In genomic region chr16:31781015-31781414, GRCm38 (mm10) we compare ENCODE assay signal across 21 mouse cellular contexts.
DNase-seq lines count a peak whose midpoint lies in the region; ATAC-seq and TF ChIP-seq lines count a peak whose summit lies in the region.
"Had no signal": no experiment of that assay in that cellular context is flagged by ENCODE, and none has a peak within 500 bp of the region (broad histone marks: within the 10 kb centered on the region; RNA-seq: fewer than 3 reads in every experiment).

No protein-coding gene starts in this region.

- no peak overlapping the region for H3K4me2 ChIP-seq in heart, postnatal 0 days (ENCODE audit: low read depth, low read length)
- no peak overlapping the region for H3K4me2 ChIP-seq in lung, embryonic 14.5 days
- H3K4me2 ChIP-seq: embryonic facial prominence, embryonic 15.5 days; heart, embryonic 12.5 days; hindbrain, embryonic 14.5 days; limb, embryonic 12.5 days; liver, embryonic 12.5 days; midbrain, embryonic 13.5 days had no signal

- 35% methylated on average over 6 of the region's 6 CpGs for WGBS in heart, postnatal 0 days
- 56% methylated on average over 6 of the region's 6 CpGs for WGBS in lung, embryonic 14.5 days

- no peaks in the 10 kb centered on the region for H3K4me1 ChIP-seq in heart, postnatal 0 days (ENCODE audit: control insufficient read depth, insufficient read depth)
- no peaks in the 10 kb centered on the region for H3K4me1 ChIP-seq in lung, embryonic 14.5 days (ENCODE audit: insufficient read depth)
- H3K4me1 ChIP-seq: embryonic facial prominence, embryonic 15.5 days; heart, embryonic 12.5 days; liver, embryonic 12.5 days; midbrain, embryonic 13.5 days had no signal

- TF ChIP-seq EP300 in heart, postnatal 0 days (IDR thresholded peaks at IDR 0.05; ENCODE audit: low read depth) = no peak

- no peak overlapping the region for H3K27ac ChIP-seq in heart, postnatal 0 days (ENCODE audit: low read depth)
- no peak overlapping the region for H3K27ac ChIP-seq in lung, embryonic 14.5 days (ENCODE audit: low read depth)
- H3K27ac ChIP-seq: embryonic facial prominence, embryonic 15.5 days; gastrocnemius, adult 2 months; hindbrain, embryonic 14.5 days; limb, embryonic 12.5 days; liver, embryonic 12.5 days; midbrain, embryonic 13.5 days had no signal

- 0 out of 2 replicates have a peak, but pooled peaks cover 3% of the 10 kb centered on the region for H3K36me3 ChIP-seq in heart, postnatal 0 days (replicated peaks; ENCODE audit: control insufficient read depth, insufficient read depth, low read length)
- no peaks in the 10 kb centered on the region for H3K36me3 ChIP-seq in lung, embryonic 14.5 days (ENCODE audit: insufficient read depth)
- H3K36me3 ChIP-seq: midbrain, embryonic 13.5 days had no signal

- no peaks in the 10 kb centered on the region for H3K9me3 ChIP-seq in heart, postnatal 0 days (replicated peaks; ENCODE audit: control insufficient read depth, low read length)
- H3K9me3 ChIP-seq in lung, embryonic 14.5 days (ENCODE audit: low read depth, low read length) = no peaks in the 10 kb centered on the region
- H3K9me3 ChIP-seq: embryonic facial prominence, embryonic 15.5 days; heart, embryonic 12.5 days; limb, embryonic 12.5 days; liver, embryonic 12.5 days; midbrain, embryonic 13.5 days had no signal

- no peak for TF ChIP-seq CTCF in heart, postnatal 0 days (IDR thresholded peaks at IDR 0.05; ENCODE audit: low read depth)
- TF ChIP-seq CTCF in lung, embryonic 14.5 days (IDR thresholded peaks at IDR 0.05; ENCODE audit: low read depth) = no peak

- peak; percentile 26 to 27 for DNase-seq in cerebellum, postnatal 14 days
- no peak for DNase-seq in cerebellum, adult 9-10 months
- peak; percentile 26 for DNase-seq in heart, postnatal 0 days (ENCODE audit: low spot score)
- no peak for DNase-seq in heart, adult 8-10 months (ENCODE audit: low spot score)
- DNase-seq in lung, embryonic 14.5 days = peak; percentile 41
- DNase-seq in lung, adult 18-20 months = no peak
- no peak for DNase-seq in gastrocnemius, adult 18-20 months (ENCODE audit: low spot score)
- DNase-seq: adrenal gland, postnatal 36 days; embryo, embryonic 11 days; gastrocnemius, adult 2 months; kidney, adult 8-10 months; kidney, postnatal 14 days; lung, adult 2 months had no signal

- no peak overlapping the region for H3K4me3 ChIP-seq in heart, postnatal 0 days (ENCODE audit: low read depth, low read length)
- no peak overlapping the region for H3K4me3 ChIP-seq in lung, embryonic 14.5 days (ENCODE audit: low read depth, low read length)
- H3K4me3 ChIP-seq: embryonic facial prominence, embryonic 15.5 days; gastrocnemius, adult 2 months; heart, embryonic 12.5 days; limb, embryonic 12.5 days; liver, embryonic 12.5 days; midbrain, embryonic 13.5 days had no signal

- no peak overlapping the region for H3K9ac ChIP-seq in heart, postnatal 0 days (replicated peaks; ENCODE audit: low read depth, low read length)
- H3K9ac ChIP-seq in lung, embryonic 14.5 days = no peak overlapping the region
- H3K9ac ChIP-seq: embryonic facial prominence, embryonic 15.5 days; heart, embryonic 12.5 days; hindbrain, embryonic 14.5 days; limb, embryonic 12.5 days; liver, embryonic 12.5 days; midbrain, embryonic 13.5 days had no signal

- no peaks in the 10 kb centered on the region for H3K27me3 ChIP-seq in heart, postnatal 0 days (ENCODE audit: control insufficient read depth, insufficient read depth, low read length)
- no peaks in the 10 kb centered on the region for H3K27me3 ChIP-seq in lung, embryonic 14.5 days (ENCODE audit: insufficient read depth, low read length)
- H3K27me3 ChIP-seq: embryonic facial prominence, embryonic 15.5 days; heart, embryonic 12.5 days; limb, embryonic 12.5 days; liver, embryonic 12.5 days; midbrain, embryonic 13.5 days; Patski had no signal

- peak; percentile 30; the same call in 1 of the 2 replicates for ATAC-seq in heart, postnatal 0 days (ENCODE audit: insufficient read depth, low read depth)
- no peak for ATAC-seq in lung, embryonic 14.5 days (ENCODE audit: insufficient read depth)
- ATAC-seq: forebrain, embryonic 16.5 days; liver, embryonic 12.5 days; midbrain, embryonic 13.5 days; Patski had no signal

Comparison
In these comparisons a context has a peak if more than half of its experiments do, and no peak if none do; other contexts are left out.
1. DNase-seq: peak in cerebellum, postnatal 14 days (2 of 2), heart, postnatal 0 days (single experiment) and lung, embryonic 14.5 days (single experiment); none in cerebellum, adult 9-10 months (single experiment), heart, adult 8-10 months (single experiment), lung, adult 18-20 months (0 of 2) and gastrocnemius, adult 18-20 months (single experiment).